Mouse (Mus musculus) retina, adult 2 months (tissue): Measurements from ENCODE around the gene Pard3.

Experiments
- DNase-seq: peaks from one replicate; pipeline ENCODE4 v3.0.0-alpha.2; 2012; ENCODE audit warnings: low read depth, low spot score

Pard3 gene

GRCm38 (mm10) chr8:127284462-127285216, 220.9 kb downstream of the Pard3 start:
- DNase-seq, result no peak

- no peak for DNase-seq
These were observed 224.1 kb downstream of the Pard3 start for GRCm38 (mm10) chr8:127287816-127288215.

- DNase-seq, result no peak
These were observed 228.6 kb downstream of the Pard3 start for GRCm38 (mm10) chr8:127292307-127292706.

- no peak for DNase-seq
These were observed 229.5 kb downstream of the Pard3 start for GRCm38 (mm10) chr8:127293025-127293729.

- DNase-seq, result no peak
These were observed 230.4 kb downstream of the Pard3 start for GRCm38 (mm10) chr8:127294061-127294460.

GRCm38 (mm10) chr8:127295848-127296247, 232.2 kb downstream of the Pard3 start:
- DNase-seq, result no peak

GRCm38 (mm10) chr8:127300493-127300892, 236.8 kb downstream of the Pard3 start:
- DNase-seq, result no peak

GRCm38 (mm10) chr8:127302847-127303445, 239.3 kb downstream of the Pard3 start:
- no peak for DNase-seq

- no peak for DNase-seq
These were observed 243.3 kb downstream of the Pard3 start for GRCm38 (mm10) chr8:127307026-127307425.

- no peak for DNase-seq
These were observed 245.7 kb downstream of the Pard3 start for GRCm38 (mm10) chr8:127309363-127309762.

- DNase-seq, result no peak
These were observed 252.1 kb downstream of the Pard3 start for GRCm38 (mm10) chr8:127315811-127316210.

GRCm38 (mm10) chr8:127317914-127318313, 254.2 kb downstream of the Pard3 start:
- DNase-seq, result no peak

- DNase-seq, result no peak
These were observed 254.9 kb downstream of the Pard3 start for GRCm38 (mm10) chr8:127318377-127319159.

GRCm38 (mm10) chr8:127320930-127321329, 257.2 kb downstream of the Pard3 start:
- no peak for DNase-seq

- DNase-seq, result no peak
These were observed 260.1 kb downstream of the Pard3 start for GRCm38 (mm10) chr8:127323583-127324360.

- no peak for DNase-seq
These were observed 261.3 kb downstream of the Pard3 start for GRCm38 (mm10) chr8:127324836-127325570.

- DNase-seq, result no peak
These were observed 262.1 kb downstream of the Pard3 start for GRCm38 (mm10) chr8:127325749-127326148.

- peak; percentile 59 for DNase-seq
These were observed 266.8 kb downstream of the Pard3 start for GRCm38 (mm10) chr8:127330258-127331187.

- DNase-seq, result peak; percentile 38
These were observed 268.1 kb downstream of the Pard3 start for GRCm38 (mm10) chr8:127331751-127332150.
